Mouse (Mus musculus): ENCODE results near the gene Vps53. TPM values are rescaled to one million over a fixed set of nuclear protein-coding genes. Genes with fewer than 3 reads are reported as not detected.

The Vps53 gene
- 33.0 and 45.4 TPM in 2 replicates for total RNA-seq (2023)

GRCm38 (mm10) chr11:76179495-76180145 lies at the start of gene Vps53, which contains the start of gene Fam57a:
TSS of gene Vps53 (minus strand) at chr11:76179647.
TSS of gene Fam57a (plus strand) at chr11:76179671.

GRCm38 (mm10) chr11:76217390-76217800 lies 37.9 kb upstream of the Vps53 start, which contains the start of the genes Dbil5 and Gemin4:
TSS of gene Dbil5 (plus strand) at chr11:76217608.
TSS of gene Gemin4 (minus strand) at chr11:76217664.

GRCm38 (mm10) chr11:76027139-76028071 lies 152.0 kb downstream of the Vps53 start, which contains the start of gene Rflnb:
TSS of gene Rflnb (minus strand) at chr11:76027782.

GRCm38 (mm10) chr11:75999440-76000155 lies 179.8 kb downstream of the Vps53 start, which contains the start of gene 1700016K19Rik:
TSS of gene 1700016K19Rik (plus strand) at chr11:75999912.

Other genes starting within 250 kb of the Vps53 start
- 2.0 and 3.7 TPM in 2 replicates for gene Rph3al, start 241.2 kb downstream of the Vps53 start, total RNA-seq (2023)
- not detected in 2 replicates for gene 1700016K19Rik, start 179.7 kb downstream of the Vps53 start, total RNA-seq (2023)
- 183 and 192 TPM in 2 replicates for gene Rflnb, start 151.9 kb downstream of the Vps53 start, total RNA-seq (2023)
- 0.48 and 1.1 TPM in 2 replicates for gene Fam57a, start within 50 bp of the Vps53 start, total RNA-seq (2023)
- gene Dbil5, start 38.0 kb upstream of the Vps53 start, total RNA-seq (2023), result not detected in 2 replicates
- gene Gemin4, start 38.0 kb upstream of the Vps53 start, total RNA-seq (2023), result 0.64 TPM in 1 of 2 replicates, not detected in the other
- 2.4 and 2.6 TPM in 2 replicates for gene Mrm3, start 64.1 kb upstream of the Vps53 start, total RNA-seq (2023)
- 21.1 and 24.9 TPM in 2 replicates for gene Glod4, start 64.1 kb upstream of the Vps53 start, total RNA-seq (2023)
- gene Nxn, start 219.5 kb upstream of the Vps53 start, total RNA-seq (2023), result 18.9 and 26.2 TPM in 2 replicates
- 8.2 and 17.4 TPM in 2 replicates for gene Timm22, start 227.3 kb upstream of the Vps53 start, total RNA-seq (2023)

Data from neutrophil, adult 65 days (primary cell).